Mouse (Mus musculus) adipose tissue, adult 10 weeks (tissue): ENCODE measurements around the gene 2310061N02Rik. TPM values are rescaled to one million over a fixed set of nuclear protein-coding genes. Genes with fewer than 3 reads are reported as not detected.

Experiments used
- polyA plus RNA-seq: library from polyadenylated mRNA; stranded (reverse); fragments of 350-450 nt; fragmentation: Illumina TruSeq; extraction: RNeasy Lipid Tissue Mini Kit (QIAGEN cat#74804); gene quantifications from one replicate; pipeline ENCODE4 v1.2.3, GENCODE M21; 2014; ENCODE audit warnings: low read depth, low replicate concordance

2310061N02Rik gene
- polyA plus RNA-seq = not detected

GRCm38 (mm10) chr16:88707496-88708012, at the start of gene 2310061N02Rik:
Gene 2310061N02Rik, minus strand, starts transcription at chr16:88707962.

GRCm38 (mm10) chr16:88751535-88751934, 43.8 kb upstream of the 2310061N02Rik start, which contains the start of gene Krtap13:
Gene Krtap13, minus strand, starts transcription at chr16:88751635.

GRCm38 (mm10) chr16:88728812-88729275, 21.1 kb upstream of the 2310061N02Rik start, which contains the start of gene Krtap13-1:
Gene Krtap13-1, plus strand, starts transcription at chr16:88728862.

GRCm38 (mm10) chr16:88671571-88671970, 36.2 kb downstream of the 2310061N02Rik start, which contains the start of gene Krtap27-1:
Gene Krtap27-1, minus strand, starts transcription at chr16:88671671.

Other genes starting within 250 kb of the 2310061N02Rik start
- gene Cldn17, start 201.0 kb downstream of the 2310061N02Rik start, polyA plus RNA-seq = not detected
- 46.2 TPM for gene Cldn8, start 144.8 kb downstream of the 2310061N02Rik start, polyA plus RNA-seq
- gene Krtap24-1, start 95.7 kb downstream of the 2310061N02Rik start, polyA plus RNA-seq = not detected
- gene 2310079G19Rik, start 80.3 kb downstream of the 2310061N02Rik start, polyA plus RNA-seq = not detected
- not detected for gene Krtap26-1, start 60.2 kb downstream of the 2310061N02Rik start, polyA plus RNA-seq
- gene Krtap27-1, start 36.3 kb downstream of the 2310061N02Rik start, polyA plus RNA-seq = not detected
- gene Krtap13-1, start 20.9 kb upstream of the 2310061N02Rik start, polyA plus RNA-seq = not detected
- not detected for gene Krtap13, start 43.7 kb upstream of the 2310061N02Rik start, polyA plus RNA-seq
- not detected for gene 2310034C09Rik, start 50.9 kb upstream of the 2310061N02Rik start, polyA plus RNA-seq
- gene 2310057N15Rik, start 66.2 kb upstream of the 2310061N02Rik start, polyA plus RNA-seq = not detected
- gene Gm5965, start 69.9 kb upstream of the 2310061N02Rik start, polyA plus RNA-seq = not detected
- not detected for gene Gm20741, start 104.3 kb upstream of the 2310061N02Rik start, polyA plus RNA-seq
- not detected for gene Krtap15, start 112.3 kb upstream of the 2310061N02Rik start, polyA plus RNA-seq
- not detected for gene Krtap14, start 118.2 kb upstream of the 2310061N02Rik start, polyA plus RNA-seq
- gene Krtap19-1, start 161.4 kb upstream of the 2310061N02Rik start, polyA plus RNA-seq = not detected
- not detected for gene Krtap19-2, start 166.3 kb upstream of the 2310061N02Rik start, polyA plus RNA-seq
- gene Krtap19-3, start 170.1 kb upstream of the 2310061N02Rik start, polyA plus RNA-seq = not detected
- not detected for gene Krtap19-4, start 177.1 kb upstream of the 2310061N02Rik start, polyA plus RNA-seq
- gene Krtap19-5, start 188.5 kb upstream of the 2310061N02Rik start, polyA plus RNA-seq = not detected
- gene Krtap19-9b, start 224.3 kb upstream of the 2310061N02Rik start, polyA plus RNA-seq = not detected